Mouse (Mus musculus) cerebellum, adult 11 months (tissue): Measurements from ENCODE around the gene Bhlhe41.

ENCODE experiments used
- DNase-seq: peaks from one replicate; pipeline ENCODE4 v3.0.0; 2022

Gene Bhlhe41

DNA sequence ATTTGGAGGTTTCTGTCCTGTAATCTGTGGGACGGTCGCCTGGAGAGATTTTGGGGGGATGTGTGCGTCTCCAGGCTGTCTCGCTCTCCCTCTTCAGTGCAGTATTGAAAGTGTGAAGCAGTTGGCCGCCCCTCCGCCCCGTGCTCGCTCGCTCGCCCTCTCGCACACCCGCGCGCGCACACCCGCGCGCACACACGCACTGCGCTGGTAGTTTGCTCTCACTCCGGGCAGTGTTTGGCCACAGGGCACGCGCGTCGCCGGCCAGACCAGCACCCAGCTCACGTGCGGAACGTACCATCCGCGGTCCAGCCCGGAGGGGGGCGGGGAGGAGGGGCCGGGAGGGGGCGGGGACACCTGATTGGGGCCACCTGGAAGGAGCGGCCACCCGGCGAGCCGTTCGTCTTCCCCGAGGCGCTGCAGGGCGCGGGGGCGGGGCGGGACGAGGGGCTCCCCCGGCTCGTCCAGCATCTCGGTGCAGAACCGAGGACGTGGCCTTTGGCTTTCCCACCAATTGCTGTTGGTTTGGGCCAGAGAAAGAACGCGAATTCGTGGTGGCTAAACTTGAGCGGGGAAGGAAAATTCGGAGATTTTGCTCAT is at the start of gene Bhlhe41:
Bhlhe41 (minus strand) TSS at position 270 of the 597 bp plus-strand sequence.
- DNase-seq: peak; percentile 87

DNA sequence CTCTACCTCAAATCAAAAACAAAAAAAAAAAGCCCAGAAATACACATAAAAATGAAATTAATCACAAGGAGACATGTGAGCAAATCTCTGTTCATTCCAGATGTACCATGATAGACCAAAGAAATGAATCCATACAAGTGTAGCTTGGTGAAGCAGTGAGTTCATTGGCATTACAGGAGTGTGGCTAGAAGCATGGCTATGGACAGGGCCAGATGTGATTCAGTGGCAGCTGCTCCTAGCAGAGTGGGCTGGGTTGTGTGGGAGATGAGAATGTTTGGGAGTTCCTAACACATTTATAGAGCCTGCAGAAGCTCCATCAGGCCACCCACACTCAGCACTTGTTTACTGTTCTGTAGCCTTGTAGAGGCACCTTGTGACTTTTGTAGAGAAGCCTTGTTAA is 46.9 kb upstream of the Bhlhe41 start:
- DNase-seq: no peak

DNA sequence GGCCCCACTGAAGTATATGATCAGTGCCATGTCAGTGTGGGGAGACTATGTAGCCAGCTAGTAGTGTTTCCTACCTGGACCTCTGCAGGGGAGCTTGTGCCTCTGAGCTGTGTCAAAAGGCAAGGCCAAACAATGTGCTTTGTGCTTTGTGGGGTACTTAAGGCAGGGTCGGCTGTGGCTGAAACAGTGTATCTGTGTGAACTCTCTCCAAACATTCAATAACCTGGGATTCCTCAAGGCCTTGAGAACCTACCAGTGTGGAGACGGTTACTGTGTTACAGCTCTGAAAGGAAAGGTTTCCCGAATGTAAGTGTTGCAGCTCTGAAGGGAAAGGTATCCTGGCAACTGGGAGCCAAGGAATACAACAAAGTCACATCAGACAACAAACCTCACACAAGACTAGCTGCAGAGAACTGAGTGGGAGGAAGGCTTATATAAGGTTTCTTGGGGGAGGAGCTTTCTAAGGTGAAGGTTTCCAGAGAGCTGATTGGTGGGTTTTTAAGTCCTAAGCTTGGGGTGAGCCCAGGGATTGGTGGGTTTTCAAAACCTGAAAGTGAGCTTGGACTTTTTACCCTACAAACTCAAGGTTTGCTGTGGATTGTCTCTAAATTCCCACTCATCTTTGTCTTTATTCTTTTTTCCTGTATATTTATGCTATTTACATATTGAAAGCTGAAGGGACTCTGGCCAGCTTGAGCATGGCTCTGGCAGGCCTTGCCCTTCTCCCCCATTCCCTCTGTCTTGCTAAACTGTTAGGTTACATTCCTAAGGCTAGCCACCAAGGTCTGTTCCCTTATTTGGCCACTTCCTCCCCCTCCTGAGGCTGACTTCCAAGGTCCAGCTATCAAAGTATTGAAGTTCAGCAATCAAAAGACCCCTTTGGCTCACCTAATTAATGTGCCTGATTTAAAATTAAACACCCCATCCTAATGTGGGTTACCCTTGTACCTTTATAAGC is 45.4 kb upstream of the Bhlhe41 start:
- DNase-seq: no peak

DNA sequence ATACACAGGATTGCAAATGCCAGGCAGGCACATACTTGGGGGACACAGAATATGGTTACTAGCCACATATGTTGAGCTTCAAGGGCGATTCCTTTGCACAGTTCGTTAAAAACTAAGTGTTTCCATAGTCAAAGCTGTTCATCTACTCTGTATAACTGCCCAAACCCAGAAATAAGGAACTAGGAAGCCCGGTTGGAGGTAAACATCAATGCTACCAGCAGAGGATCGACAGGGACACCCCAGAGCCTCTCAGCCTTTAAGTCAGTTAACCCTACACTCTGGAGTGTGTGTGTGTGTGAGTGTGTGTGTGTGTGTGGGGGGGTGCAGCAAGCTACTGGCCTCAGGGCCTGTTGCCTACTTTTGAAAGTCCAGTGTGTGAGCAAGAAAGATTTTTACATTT is 44.6 kb upstream of the Bhlhe41 start:
- DNase-seq: no peak

DNA sequence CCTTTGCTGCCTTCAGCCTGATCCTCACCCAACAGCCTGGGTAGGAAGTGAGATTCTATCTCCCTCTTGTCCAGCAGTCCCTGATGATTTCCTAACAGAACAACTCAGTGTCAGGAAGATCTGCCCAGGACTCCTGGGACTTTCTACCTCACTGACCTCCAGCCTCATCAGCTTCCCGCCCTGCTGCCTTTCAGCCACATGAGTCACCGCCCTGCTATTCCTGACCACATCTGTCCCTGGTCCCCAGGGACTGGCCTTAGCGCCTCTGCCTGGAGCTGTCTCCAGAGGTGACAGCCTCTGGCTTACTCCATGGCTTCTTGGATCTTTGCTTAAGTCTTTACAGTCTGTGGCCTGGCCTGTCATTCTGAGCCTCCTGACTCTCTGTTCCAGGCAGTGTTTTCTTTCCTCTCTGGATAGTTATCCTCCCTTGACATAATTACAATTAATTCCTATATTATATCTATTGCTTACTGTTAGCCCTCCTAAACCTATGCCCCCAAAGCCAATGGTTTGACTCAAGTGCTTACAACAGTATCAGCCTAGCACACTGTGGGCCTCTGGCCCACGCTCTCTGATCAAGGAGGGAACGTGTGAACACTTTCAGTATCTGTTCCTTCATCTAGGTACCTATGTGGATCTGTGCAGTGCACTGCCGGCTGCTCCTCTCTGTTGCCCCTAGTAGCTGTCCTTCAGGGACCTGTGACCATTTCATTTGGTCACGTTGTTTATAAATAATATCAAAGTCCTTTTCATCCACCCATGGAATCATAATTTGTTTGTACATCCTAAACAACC is 40.9 kb upstream of the Bhlhe41 start:
- no peak for DNase-seq

DNA sequence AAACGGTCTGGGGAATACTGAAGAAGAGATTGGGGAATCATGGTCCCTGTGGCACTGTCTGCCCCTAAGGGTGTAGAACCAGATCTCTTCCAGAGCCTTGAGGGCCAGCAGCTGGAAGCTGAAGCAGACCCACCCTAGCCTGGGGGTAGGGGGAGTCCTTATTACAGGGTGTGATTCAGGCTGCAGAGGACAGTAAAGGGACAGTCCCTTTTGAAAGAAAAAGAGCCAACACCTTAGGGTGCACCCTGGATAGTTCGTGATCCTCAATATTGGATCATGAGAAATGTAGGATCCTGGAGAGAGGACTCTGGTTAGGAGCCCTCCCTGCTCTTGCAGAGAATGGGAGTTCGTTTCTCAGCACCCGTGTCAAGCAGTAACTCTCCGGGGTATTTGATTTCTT is 39.3 kb upstream of the Bhlhe41 start:
- no peak for DNase-seq

DNA sequence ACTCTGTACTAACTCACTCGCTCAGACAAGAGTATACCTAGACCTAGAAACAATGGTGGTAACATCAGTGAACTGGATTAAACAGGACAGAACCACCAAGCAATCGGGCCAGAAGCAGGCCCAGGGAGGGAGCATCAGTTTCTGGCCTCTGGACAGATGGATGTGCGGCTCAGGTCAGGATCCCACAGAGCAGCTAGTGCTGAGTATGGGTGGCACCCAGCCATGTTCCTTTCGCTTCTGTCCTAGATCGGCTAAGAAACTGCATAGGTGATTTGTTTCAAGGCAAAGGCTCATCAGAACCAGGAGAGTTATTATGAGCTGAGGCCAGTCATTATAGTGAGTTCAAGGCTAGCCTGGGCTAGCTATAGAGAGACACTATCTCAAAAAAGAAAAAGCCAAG is 38.8 kb upstream of the Bhlhe41 start:
- DNase-seq: no peak

DNA sequence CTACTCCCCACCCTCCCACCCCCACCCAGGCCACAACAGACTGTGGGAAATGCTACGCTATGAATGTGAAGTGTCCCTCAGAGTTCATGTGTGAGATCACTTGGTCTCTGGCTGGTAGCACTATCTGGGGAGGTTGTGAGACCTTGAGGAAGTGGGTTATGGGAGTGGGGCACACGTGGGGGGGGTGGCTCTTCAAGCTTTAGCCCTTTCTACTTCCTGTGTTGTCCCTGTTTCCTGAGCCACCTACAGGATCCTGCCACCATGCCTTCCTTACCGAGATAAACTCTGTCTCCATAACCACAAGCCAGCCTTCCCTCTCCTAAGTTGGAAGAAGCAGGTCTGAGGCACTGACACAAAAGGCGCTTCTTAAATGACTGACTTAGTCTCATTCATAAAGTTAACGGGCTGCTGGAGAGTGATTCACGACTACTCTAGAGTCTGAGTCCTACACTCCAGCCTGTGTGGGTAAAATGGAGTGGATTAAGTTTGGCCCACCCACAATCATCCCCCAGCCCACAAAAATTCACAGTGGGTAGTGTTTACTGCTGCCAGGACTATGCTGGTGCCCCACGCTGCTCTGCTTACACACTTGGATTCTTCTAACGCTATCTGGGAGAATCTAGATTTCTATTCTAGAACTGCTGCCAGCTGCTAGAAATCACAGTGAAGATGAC is 29.4 kb upstream of the Bhlhe41 start:
- no peak for DNase-seq

DNA sequence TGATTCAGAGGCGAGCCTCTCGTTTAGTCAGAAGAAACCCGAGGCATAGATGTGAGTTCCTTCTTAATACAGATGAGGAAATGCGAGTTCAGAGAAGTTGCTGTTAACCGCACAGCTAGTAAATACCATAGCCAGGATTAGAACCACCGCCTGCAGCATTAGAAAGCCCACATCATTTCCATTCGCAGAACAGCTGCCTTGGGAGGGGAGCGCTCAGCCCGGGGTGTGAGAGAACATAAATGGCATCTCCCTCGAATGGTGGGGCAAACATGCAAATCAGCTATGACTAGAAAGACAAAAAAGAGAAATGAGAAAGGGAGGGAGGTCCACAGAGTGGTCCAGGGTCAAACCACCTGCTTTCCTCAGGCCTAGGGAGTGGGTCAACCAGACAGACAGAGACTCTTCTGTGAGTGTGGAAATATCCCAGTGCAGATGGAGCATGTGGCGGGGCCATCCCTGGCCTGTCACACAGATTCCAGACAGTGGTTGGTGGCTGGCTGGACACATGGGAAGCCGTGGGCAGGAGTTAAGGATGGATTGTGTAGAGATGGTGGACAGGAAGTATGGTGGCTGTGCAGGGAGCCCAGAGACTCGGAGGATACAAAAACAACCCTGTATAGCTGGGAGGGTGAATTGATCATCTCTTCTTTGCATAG is 28.1 kb upstream of the Bhlhe41 start:
- no peak for DNase-seq

DNA sequence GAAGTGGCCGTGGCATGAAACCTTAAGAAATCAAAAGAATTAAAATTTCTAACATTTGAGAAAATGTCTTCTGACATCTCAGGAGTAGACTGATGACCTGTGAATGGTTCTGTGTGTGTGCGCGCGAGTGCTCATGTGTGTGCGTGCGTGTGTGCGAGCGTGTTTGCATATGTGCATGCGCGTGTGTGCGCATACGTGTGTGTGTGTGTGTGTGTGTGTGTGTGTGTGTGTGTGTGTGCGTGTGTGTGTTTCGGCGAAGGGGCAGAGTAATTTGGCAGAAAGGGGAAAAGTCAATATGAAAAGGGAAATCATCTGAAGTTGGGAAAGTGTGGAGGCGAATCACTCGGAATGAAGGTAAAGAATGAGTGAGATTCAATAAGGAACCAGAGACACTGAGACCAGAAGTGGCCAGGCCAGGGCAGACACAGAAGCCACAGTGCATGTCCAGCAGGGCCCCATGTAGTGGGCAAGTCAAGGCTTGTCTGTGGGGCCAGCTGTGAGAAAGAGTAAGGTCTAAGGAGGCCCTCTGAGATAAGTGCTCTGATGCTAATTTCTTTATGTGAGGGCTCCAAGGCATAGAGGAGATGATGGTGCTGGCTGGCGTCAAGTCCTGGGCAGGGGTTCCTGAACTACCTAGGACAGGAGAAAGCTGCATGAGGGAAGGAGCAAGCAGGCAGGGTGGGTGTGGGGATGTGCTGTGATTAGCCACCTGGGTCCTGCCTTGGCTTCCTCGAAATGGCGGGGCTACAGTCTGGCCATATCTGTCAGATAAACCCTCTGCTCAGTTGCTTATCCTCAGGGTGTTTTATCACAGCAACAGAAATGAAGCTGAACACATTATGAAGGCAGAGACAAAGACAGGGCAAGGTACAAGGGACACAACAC is 27.3 kb upstream of the Bhlhe41 start:
- no peak for DNase-seq

DNA sequence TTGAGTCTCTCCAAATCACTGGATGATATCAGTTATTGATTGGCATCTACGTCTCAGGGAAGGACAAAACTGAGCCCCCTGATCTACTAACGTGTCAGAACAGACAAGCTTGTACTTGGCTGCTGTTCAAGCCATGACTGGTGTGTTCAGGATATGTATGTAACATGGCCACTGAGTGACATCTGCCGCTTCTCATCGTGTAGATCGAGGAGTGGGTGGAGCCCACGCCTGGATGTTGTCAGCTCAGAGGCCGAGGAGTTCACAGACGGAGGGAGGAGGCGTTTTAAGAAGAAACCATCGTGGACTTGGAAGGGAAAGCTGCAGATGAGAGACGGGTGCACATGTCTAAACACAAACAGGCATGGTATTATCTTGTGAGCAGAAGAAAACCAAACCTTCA is 26.6 kb upstream of the Bhlhe41 start:
- DNase-seq: no peak

DNA sequence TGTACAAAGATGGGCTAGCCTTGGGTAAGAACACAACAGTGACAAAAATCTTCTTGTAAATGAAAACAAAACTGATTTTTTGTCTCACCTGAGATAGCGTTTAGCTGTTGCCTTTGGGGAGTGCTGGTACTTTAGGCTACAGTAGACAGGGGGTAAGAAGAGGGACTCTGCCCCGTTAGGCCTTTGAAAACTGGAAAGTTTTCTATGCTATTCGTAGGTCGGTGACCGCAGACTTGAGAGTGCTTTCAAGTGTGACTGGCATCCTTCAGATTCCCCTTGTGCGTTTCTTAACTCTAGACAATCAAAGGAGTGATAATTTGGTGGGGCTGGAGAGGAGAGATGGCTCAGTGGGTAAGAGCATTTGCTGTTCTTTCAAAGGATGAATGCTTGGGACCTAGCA is 22.4 kb upstream of the Bhlhe41 start:
- no peak for DNase-seq

DNA sequence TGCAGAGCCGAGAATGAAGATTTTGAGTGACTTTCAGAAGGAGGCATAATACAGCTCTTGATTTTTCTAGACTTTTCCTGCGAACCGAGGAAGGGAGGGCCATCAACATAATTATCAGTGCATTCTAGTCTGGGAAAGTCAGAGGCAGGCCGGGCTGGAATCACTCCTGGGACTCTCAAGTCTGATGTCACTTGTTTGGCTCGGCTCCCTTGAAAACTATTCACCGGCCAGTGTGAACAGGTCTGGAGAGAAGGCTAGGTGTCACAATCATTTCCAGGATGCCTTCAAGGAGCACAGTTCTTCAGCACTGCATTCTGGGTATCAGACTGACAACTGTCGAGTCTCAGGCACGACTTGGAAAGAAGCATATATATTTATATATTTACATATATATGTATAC is 20.9 kb upstream of the Bhlhe41 start:
- DNase-seq: no peak

DNA sequence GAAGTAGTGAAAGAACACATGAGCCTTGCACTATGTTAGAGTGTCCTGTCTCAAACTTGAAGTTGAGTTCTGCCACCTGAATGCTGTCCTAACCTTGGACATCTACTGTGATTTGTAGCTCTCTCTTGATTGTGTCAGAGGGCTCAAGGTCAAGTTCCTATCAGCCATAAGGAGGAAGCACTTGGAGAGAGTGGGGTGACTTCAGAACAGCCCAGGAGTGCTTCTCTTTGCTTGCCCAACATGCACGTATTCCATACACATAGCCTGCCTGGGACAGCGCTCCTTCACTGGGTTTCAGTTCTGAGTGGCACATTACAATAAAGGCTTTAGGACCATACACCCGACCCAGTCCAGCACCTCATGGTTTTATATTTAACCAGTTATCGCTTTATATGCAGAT is 19.7 kb upstream of the Bhlhe41 start:
- DNase-seq: no peak

DNA sequence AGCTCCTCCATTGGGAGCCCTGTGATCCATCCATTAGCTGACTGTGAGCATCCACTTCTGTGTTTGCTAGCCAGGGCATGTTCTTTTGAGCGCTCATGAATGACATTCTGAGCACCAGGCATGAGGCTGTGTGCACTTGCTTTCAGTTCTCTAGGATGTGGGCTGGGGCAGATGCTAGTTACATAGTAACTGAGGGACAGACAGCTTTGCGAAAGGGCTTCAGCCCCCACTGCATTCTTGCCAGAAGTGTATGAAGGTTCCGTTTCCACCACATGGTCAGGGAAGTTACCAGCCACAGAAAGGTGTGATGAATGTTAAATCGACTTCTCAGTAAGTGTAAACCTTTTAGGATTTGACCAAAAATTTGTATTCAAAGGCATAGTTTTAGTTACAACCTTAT is 18.3 kb upstream of the Bhlhe41 start:
- no peak for DNase-seq

DNA sequence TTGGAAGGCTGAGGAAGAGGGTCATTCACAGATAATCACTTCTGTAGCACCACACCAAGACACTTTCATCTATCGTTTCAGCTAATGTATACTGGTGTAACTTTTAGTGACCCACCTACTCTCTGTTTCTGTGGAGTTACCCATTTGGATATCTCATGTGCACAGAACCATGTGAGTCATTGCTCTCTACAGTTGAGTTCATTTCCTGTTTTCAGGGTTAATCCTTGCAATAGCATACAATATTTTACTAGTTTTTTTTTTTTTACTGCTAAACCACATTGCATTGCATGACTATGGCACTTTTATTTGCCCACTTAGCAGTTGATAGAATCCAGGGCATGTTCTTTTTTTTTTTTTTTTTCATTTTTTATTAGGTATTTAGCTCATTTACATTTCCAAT is 17.7 kb upstream of the Bhlhe41 start:
- no peak for DNase-seq

DNA sequence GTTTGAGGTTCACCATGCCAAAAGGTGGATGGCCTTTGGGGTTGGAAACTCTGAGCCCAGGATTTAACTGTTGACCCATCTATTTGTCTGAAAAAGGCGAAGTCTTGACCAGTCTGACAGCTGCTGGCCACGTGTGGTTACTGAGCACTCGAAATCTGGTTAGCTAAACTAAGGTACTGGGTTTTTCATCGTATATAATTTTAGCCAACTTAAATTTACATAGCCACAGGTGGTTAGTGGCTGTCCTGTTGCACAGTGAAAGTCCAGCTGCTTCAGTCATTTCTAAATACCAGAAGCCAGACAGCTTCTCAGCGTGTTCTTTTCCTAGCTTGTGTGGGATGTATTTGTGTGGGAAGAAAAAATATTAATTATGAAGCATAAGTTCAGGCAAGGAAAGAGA is 15.3 kb upstream of the Bhlhe41 start:
- DNase-seq: no peak

DNA sequence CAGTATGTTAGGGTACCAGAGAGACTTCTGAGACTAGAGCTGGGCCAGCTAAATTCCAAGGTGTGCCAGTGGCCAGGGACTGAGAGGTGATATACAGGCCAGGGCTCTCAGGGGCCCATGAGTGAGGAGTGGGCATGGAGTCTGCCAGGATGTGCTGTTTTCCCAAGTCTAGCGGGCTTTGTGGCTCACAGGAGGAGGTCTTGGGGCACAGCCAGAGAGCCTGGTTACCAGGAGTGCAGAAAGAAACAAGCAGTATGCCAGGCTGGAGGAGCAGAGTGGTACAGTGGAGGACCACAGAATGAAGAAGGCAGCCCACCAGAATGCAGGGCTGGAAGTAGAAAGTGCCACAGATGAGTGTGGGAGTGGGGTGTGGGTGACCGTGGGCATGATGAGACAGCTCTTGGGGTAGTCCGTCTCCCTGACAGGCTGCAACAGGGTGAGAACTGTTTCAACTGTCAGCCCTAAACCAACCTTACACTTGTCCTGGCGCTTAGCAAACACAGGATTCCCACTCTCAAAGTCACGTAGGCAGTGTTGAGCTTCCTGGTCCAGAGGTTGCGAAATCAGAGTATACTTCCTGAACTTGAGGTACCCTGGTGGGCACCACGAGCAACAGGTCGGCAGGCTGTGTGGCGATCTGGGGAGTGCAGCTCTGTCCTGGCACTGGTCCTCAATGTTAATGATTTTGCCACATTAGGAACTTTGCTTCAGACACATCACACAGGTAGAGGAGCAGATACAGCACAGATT is 11.8 kb upstream of the Bhlhe41 start:
- DNase-seq: no peak

DNA sequence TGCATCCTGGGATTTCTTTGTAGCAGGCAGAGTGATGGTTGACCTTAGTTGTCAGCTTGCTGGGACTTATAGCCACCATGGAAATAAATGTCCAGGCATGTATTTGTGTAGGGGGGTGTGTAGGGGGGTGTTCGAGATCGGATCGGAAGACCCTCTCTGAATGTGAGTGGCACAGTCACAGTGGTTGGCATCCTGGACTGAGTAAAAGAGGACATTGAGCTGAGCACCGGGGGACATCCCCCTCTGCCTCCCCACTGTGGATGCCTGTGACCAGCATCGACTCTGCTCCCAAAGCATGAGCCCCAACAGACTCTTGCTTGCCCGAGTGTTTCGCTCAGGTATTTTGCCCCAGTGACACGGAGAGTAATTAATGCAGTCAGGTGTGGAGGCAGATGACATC is 8.0 kb upstream of the Bhlhe41 start:
- DNase-seq: no peak

DNA sequence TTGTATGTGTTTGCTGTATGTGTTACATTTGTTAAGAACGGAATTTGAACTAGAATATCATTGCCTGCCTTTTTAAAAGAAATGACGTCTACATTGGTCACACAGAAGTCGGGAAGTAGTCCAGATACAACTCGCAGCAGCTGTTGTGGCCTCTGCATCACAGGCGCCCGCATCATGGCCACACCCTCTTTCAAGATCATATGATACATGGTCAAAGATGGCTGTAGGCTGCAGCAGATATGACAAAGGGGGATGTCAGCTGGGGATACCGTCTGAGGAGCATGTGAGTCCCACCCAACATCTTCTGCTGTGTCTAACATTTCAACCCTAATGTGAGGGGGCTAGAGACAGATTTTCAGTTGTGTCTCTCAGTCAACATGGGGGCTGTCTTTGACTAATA is 6.7 kb upstream of the Bhlhe41 start:
- DNase-seq: no peak

DNA sequence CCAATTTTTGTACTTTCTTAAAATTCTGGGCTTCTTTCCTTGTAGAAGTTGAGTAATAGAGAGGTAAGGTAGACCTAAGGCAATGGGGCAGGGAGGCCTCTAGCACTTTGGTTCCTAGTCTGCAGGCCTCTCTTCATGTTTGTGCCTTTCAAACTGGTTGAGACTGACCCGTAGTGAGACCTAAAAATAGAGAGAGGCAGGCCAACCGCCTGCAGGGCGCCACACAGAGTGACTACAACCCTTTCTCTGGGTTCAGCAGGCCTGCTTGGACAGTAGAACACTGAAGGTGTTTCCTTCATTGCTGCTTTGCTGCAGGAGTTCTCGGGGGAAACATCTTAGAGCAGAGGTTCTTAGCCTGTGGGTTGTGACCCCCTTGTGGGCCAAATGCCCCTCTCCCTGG is 5.6 kb upstream of the Bhlhe41 start:
- DNase-seq: no peak
